Mouse (Mus musculus): ENCODE data around the gene Synj1.

The Synj1 gene

GRCm38 (mm10) chr16:91011021-91011683, at the start of gene Synj1:
Gene Synj1, minus strand, starts transcription at chr16:91011308.
- peak; percentile 91 for DNase-seq (ENCODE audit: low read depth, low spot score)

DNA sequence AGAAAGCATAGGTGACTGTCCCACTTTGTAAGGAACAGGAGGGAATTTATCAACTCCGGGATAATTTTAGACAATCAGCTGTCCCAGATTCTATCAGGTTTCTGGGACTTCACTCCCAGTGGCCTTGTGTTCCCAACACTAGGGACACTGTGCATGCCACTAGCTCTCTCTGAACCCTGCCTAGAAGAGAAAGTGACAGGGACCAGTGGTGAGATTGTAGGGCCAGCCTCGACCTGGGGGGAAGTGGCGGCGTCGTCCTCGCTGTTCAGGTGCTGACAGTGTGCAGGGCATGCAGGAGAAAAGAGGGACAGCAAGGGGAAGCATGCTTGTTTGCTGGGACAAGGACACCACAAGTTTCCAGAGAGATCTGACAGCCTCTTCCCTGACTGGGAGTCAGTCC, 46.6 kb upstream of the Synj1 start:
- no peak for DNase-seq (ENCODE audit: low read depth, low spot score)

DNA sequence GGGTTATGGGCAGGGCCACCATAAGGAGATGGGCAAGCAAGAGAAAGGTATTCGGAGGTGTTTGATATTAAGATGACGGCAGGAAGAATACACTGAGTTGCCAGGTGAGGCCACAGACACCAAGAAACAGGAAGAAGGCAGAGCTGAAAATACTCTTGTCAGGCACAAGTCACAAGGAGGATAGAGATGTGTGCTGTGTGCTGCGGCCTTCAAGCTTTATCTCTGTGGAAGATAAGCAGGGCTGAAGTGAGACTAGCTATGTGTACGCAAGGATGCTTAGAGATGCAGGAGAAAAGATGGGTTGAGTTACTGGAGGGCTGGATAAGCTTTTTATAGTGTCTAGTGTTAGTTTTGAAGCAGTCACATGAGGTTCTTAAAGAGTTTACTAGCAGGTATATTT, 46.2 kb upstream of the Synj1 start:
- DNase-seq (ENCODE audit: low read depth, low spot score): no peak

GRCm38 (mm10) chr16:91056043-91056821, 45.1 kb upstream of the Synj1 start:
- peak; percentile 28 for DNase-seq (ENCODE audit: low read depth, low spot score)

- DNase-seq (ENCODE audit: low read depth, low spot score): no peak
These were observed 44.0 kb upstream of the Synj1 start for GRCm38 (mm10) chr16:91055150-91055549.

- DNase-seq (ENCODE audit: low read depth, low spot score): no peak
These were observed 42.5 kb upstream of the Synj1 start for GRCm38 (mm10) chr16:91053599-91053998.

DNA sequence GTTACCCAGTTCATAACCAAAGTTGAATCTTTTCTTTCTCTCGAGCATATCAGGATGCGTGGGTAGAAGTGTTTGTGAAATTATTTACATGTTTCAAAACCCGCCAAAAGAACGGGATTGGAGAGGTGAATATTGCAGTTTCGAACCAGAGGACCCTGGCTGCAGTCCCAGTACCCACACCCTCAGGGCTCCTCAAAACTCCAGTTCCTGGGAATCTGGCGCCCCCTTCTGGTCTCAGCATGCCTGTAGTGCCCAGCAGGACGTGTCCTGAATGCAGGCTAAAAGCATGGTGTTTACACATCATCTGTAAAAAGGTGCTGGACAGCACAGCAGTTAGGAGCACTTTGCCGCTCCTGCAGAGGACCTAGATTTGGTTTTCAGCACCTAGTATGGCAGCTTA, 34.4 kb upstream of the Synj1 start:
- DNase-seq (ENCODE audit: low read depth, low spot score): peak; percentile 92

GRCm38 (mm10) chr16:91044270-91045182, 33.4 kb upstream of the Synj1 start, which contains the start of gene Paxbp1:
Gene Paxbp1, minus strand, starts transcription at chr16:91044543.
- peak; percentile 98 for DNase-seq (ENCODE audit: low read depth, low spot score)

DNA sequence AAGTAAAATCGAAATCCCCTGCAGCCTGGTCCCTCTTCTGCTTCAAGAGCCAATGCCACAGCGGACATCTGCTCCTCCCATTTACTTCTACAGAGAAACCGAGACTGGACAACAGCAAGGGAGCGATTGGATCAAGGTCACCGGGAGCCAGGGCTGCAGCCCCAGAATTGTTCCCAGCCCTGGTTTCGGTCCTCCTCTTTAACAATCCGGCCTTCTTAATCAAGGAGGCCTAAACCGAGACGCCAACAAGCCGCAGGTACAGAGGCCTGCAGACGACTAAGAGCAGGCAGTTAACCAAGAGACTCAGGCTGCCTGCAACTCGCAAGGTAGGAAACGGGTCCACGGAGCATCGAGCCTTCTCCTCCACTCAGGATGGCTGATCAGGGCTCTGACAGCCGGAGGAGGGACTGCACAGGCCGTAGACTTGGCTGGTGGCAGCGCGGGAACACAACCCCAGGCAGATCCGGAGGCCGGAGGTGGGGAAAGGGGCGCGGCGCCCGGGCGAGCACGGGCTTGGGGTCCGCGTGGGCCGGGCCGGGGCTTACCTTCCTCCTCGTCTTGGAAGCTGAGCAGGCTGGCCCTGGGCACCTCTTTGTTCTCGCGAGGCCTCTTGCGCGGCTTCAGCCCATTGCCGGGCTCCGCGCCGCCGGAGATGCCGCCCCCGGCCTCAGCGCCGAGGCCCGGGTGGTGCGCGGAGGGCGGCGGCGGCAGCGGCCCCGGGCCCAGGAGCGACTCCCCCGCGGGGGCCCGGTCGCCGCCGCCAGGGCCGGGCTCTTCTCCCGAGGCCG, 32.5 kb upstream of the Synj1 start:
- peak; percentile 82 for DNase-seq (ENCODE audit: low read depth, low spot score)

DNA sequence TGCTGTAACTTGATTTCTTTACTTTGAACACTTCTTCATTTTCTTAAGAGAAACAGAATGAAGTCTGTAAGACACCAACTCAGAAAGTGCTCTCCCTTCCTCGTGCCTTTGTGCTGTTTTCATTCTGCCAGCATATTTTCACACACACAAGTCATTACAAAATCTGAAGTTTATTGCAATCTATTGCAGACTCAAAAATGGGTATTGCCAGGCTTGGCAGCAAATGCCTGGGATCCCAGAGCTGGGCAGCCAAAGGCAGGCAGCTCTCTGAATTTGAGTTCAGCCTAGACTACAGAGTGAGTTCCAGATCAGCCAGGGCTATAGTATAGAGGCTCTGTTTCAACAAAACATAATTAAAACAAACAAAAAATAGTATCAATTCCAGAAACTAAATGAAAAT, 31.5 kb upstream of the Synj1 start:
- no peak for DNase-seq (ENCODE audit: low read depth, low spot score)

DNA sequence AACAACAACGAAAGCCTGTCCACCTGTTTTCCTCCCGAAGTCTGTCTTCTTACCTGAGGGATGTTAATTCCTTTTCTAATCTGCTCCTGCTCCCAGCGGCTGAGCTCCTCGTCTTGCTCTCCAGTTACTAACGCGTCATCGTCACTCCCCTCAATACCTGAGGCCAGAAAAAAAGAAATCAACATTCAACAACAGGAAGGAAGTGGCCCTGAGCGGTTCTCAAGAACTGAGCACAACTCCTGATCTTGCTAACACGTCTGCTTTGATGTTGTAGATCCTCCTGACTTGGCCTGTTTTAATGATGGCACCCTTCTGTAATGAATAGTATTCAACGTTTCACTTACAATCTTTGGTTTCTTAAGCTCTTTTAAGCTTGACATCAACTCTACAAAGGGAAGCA, 24.8 kb upstream of the Synj1 start:
- no peak for DNase-seq (ENCODE audit: low read depth, low spot score)

GRCm38 (mm10) chr16:91030751-91031150, 19.6 kb upstream of the Synj1 start:
- DNase-seq (ENCODE audit: low read depth, low spot score): no peak

DNA sequence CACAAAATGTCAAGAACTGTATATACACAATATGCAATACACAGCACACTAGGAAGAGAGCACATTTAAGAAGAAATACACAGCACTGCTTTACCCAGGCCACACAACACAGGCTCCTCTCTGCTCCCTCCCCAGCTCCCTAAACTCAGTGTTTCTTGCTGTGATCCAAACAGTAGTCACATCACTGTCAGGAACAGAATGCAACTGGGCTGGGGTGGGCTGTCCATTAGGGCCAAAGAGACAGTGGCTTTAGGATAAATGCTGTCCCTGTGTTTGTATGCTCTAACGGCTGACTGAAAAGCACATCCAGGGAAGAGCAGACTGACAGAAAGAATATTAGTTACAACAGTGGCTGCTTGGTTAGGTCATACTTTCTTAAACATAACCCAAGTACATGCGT, 18.8 kb upstream of the Synj1 start:
- DNase-seq (ENCODE audit: low read depth, low spot score): peak; percentile 36

DNA sequence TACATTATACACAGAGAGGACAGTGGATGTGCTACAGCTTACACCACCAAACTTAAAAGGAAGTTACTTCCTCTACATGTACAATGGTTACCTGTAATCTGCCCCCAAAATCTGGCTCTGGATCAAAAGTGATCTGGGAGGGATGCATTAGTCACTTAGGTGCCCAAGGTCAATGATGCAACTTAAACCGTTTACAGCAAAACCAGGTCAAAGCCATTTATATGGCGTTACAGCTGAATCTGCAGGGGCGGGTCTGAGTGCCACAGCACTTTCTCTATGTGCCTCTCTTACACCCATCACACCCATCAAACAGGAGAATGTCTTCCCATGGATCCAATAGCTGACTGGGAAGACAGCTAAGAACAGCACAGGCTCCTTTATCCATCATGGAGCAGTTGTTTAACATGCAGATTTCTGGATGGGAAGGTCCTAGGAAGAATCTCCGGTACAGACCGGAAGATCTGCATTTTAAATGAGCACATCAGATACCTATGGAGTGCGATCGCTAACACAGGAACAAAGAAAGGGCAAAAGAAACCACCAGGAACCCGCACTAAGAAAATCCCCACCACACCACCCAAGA, 18.1 kb upstream of the Synj1 start:
- DNase-seq (ENCODE audit: low read depth, low spot score): peak; percentile 87

- no peak for DNase-seq (ENCODE audit: low read depth, low spot score)
These were observed 15.2 kb upstream of the Synj1 start for GRCm38 (mm10) chr16:91026290-91026689.

GRCm38 (mm10) chr16:91023384-91023783, 12.3 kb upstream of the Synj1 start:
- DNase-seq (ENCODE audit: low read depth, low spot score): peak; percentile 52

GRCm38 (mm10) chr16:91020842-91021483, 9.9 kb upstream of the Synj1 start:
- DNase-seq (ENCODE audit: low read depth, low spot score): no peak

GRCm38 (mm10) chr16:91019476-91019875, 8.4 kb upstream of the Synj1 start:
- DNase-seq (ENCODE audit: low read depth, low spot score): peak; percentile 52

DNA sequence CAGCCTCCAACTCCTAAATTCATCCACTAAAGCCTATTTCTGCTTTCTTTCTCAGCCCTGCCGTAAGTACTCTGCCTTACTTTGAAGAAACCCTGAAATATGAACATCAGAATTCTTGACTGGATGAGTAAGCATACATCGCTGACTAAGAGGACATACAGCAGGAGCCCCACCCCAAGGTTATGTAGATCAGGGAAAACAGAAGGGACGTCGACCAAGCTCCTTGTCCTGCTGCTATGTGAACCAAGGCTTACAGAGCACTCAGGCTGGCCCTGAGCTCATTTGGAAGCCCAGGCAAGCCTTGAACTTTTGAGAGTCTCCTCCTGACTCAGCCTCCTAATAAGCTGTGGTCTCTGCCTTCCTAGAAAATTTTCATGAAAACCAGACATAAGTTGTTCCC, 4.7 kb upstream of the Synj1 start:
- DNase-seq (ENCODE audit: low read depth, low spot score): no peak

GRCm38 (mm10) chr16:91011847-91012246, 739 bp upstream of the Synj1 start:
- no peak for DNase-seq (ENCODE audit: low read depth, low spot score)

All from R1 (cell line).